In the genomic region with DNA sequence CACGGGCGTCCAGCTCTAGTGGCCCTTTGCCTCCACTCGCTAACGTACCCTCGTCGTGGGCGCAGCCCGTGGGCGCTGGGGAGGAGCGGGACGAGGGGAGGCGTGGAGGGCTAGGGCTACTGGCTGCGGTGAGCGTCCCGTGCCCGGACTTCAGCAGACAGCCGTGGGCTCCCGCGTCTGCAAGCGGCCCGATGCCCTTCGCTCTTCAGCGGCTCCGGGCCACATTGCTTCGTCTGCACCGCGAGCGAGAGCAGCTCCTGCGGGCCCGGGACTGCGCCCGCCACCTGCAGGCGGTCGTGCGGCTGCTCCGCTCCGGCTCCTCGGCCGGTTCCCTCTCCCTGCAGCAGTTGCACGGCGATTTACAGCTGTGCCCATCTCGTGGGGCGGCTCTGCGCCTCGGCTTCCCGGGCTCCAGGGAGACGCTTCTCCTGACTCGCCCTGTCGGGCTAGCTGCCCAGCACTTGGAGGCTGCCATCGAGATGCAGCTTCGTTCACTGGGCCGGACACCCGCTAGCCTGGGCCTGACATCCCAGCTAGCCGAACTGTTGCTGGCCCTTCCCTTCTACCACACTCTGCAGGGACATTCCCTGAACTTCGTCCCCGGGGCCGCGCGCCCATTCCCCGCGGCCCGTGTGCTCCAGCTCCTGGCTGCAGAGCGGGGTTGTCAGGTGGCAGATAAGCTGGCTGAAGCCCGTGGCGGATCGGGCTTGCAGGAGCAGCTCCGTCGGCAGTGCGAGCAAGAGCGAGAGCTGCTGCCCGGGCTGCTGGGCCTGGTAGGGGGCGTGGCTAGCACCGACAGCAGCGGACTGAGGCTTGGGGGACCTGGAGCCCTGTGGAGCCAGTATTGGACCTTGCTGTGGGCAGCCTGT, we compare ENCODE assay signal across 9 mouse cellular contexts. TPM values are rescaled to one million over a fixed set of nuclear protein-coding genes. Genes with fewer than 3 reads are reported as not detected.
DNase-seq lines count a peak whose midpoint lies in the region; TF ChIP-seq lines count a peak whose summit lies in the region.
"Had no signal": no experiment of that assay in that cellular context is flagged by ENCODE, and none has a peak within 500 bp of the region (broad histone marks: within the 10 kb centered on the region; RNA-seq: fewer than 3 reads in every experiment).

No protein-coding gene starts in this region.

- intact Hi-C loops in heart, postnatal 36 days (cut with DNase I) = loop anchor here (1.0 kb wide), 3 partner anchors 24 to 106 kb away; partner anchors contain the start of gene Aup1

- TF ChIP-seq POLR2A in bone marrow, adult 2 months (IDR thresholded peaks at IDR 0.05; ENCODE audit: borderline replicate concordance, control insufficient read depth, low read depth, low read length) = peak; percentile 49; the same call in 1 of the 2 replicates

- peak; percentile 45; the same call in 1 of the 2 replicates for TF ChIP-seq CTCF in bone marrow, adult 2 months (IDR thresholded peaks at IDR 0.05; ENCODE audit: control insufficient read depth, insufficient read depth, low read length)

- no peak for DNase-seq in ES-E14 (ENCODE audit: low read depth, low spot score)
- DNase-seq in heart, postnatal 36 days = peak; percentile 59 to 63
- DNase-seq in layer of hippocampus, postnatal 10 days (ENCODE audit: low spot score in 2 of 2) = peak; percentile 63 to 75
- DNase-seq in right cerebral cortex, adult 18-20 months = peak; percentile 59
- peak; percentile 53 to 57 for DNase-seq in urinary bladder, postnatal 36 days (ENCODE audit: low spot score in 2 of 2)

- no peaks in the 10 kb centered on the region for H3K9me3 ChIP-seq in ES-E14 (ENCODE audit: control insufficient read depth, insufficient read depth, low read depth, low read length)
- no peaks in the 10 kb centered on the region for H3K9me3 ChIP-seq in erythroblast, embryonic 14.5 days (ENCODE audit: control insufficient read depth, low read length)

- peaks cover 24% of the 10 kb centered on the region for H3K27me3 ChIP-seq in erythroblast, embryonic 14.5 days (ENCODE audit: control insufficient read depth)

- in situ Hi-C loops in ES-E14 (cut with MboI; ENCODE audit: low sequenced_read_pairs in 2 of 2, unreplicated experiment in 2 of 2) = no loop called here

- under 1% methylated on average over 74 of the region's 74 CpGs for WGBS in bone marrow, adult 2 months
- WGBS in macrophage (ENCODE audit: missing documents) = 1% methylated on average over 57 of the region's 74 CpGs

- H3K4me3 ChIP-seq in ES-E14 (ENCODE audit: insufficient read depth in 1 of 2, low read depth in 1 of 2, low read length in 2 of 2, poor library complexity in 1 of 2, severe bottlenecking in 1 of 2) = peak overlapping the region; percentile 79 to 83
- H3K4me3 ChIP-seq in bone marrow, adult 2 months (replicated peaks; ENCODE audit: control insufficient read depth, low read depth, low read length) = peak overlapping the region; percentile 87
- H3K4me3 ChIP-seq in erythroblast, embryonic 14.5 days (replicated peaks) = peak overlapping the region; percentile 79
- peak overlapping the region; percentile 39 for H3K4me3 ChIP-seq in macrophage (ENCODE audit: inconsistent target)

- peak overlapping the region; percentile 76 for H3K9ac ChIP-seq in ES-E14 (ENCODE audit: insufficient read depth, low read depth, low read length, poor library complexity, severe bottlenecking)

- H3K36me3 ChIP-seq in ES-E14 (ENCODE audit: control insufficient read depth, insufficient read depth, low read length, poor library complexity, severe bottlenecking) (no peaks in the 10 kb centered on the region), macrophage (ENCODE audit: inconsistent target) (peaks cover 15% of the 10 kb centered on the region; the same call in 1 of the 2 replicates)
- H3K36me3 ChIP-seq in erythroblast, embryonic 14.5 days (ENCODE audit: control insufficient read depth) = peaks cover 36% of the 10 kb centered on the region

- no peak overlapping the region for H3K27ac ChIP-seq in ES-E14 (ENCODE audit: insufficient read depth, low read depth, low read length, poor library complexity, severe bottlenecking)
- H3K27ac ChIP-seq in bone marrow, adult 2 months (ENCODE audit: control insufficient read depth, insufficient read depth, low read depth, low read length, poor library complexity) = peak overlapping the region; percentile 79
- H3K27ac ChIP-seq in macrophage = peak overlapping the region; percentile 37; the same call in 1 of the 2 replicates

- H3K79me2 ChIP-seq in macrophage (ENCODE audit: inconsistent target) = peaks cover 13% of the 10 kb centered on the region

- no peaks in the 10 kb centered on the region for H3K4me1 ChIP-seq in ES-E14 (ENCODE audit: control insufficient read depth in 2 of 2, insufficient read depth in 2 of 2, low read length in 2 of 2, poor library complexity in 1 of 2)
- no peaks in the 10 kb centered on the region; the same call in 1 of the 2 replicates for H3K4me1 ChIP-seq in bone marrow, adult 2 months (ENCODE audit: control insufficient read depth, insufficient read depth, low read length)
- peaks cover 31% of the 10 kb centered on the region for H3K4me1 ChIP-seq in erythroblast, embryonic 14.5 days (ENCODE audit: control insufficient read depth)

TF ChIP-seq in ES-E14, 5 proteins besides CTCF, POLR2A, EP300 and RAD21:
- TF ChIP-seq ZNF384 (IDR thresholded peaks at IDR 0.05; ENCODE audit: low read depth, low read length) (no peak), HCFC1 (IDR thresholded peaks at IDR 0.05; ENCODE audit: borderline replicate concordance, insufficient read depth, low read length) (no peak), ZC3H11A (IDR thresholded peaks at IDR 0.05; ENCODE audit: borderline replicate concordance, low read depth, low read length) (no peak), MAFK (IDR thresholded peaks at IDR 0.05; ENCODE audit: insufficient read depth, low read depth, low read length) (no peak), CHD2 (IDR thresholded peaks at IDR 0.05; ENCODE audit: low read depth, low read length) (no peak)

RNA-seq across cellular contexts. Expression of gene Gm42688, which starts 0.5 kb away (rescaled TPM):
- total RNA-seq in ES-E14 (2012; rRNA removed) = 1.3 and 1.8 TPM in 2 replicates
- polyA plus RNA-seq in bone marrow, adult 2 months (2011; ENCODE audit: insufficient read depth, insufficient read length, low replicate concordance, missing spikeins) = 4.2 and 7.7 TPM in 2 replicates
- 0.18 and 0.27 TPM in 2 replicates for polyA plus RNA-seq in erythroblast, embryonic 14.5 days (2012)
- total RNA-seq in heart, postnatal 36 days (2021) = 1 to 10 TPM; 1.1 to 1.4 TPM
- 1 to 10 TPM; 7.2 to 8.1 TPM for total RNA-seq in layer of hippocampus, postnatal 10 days (2021)
- total RNA-seq in macrophage (2018; cell fraction: chromatin; rRNA removed) = 10 to 100 TPM in 17 of 26 experiments, 1 to 10 TPM in 9; 2.5 to 32.4 (median 16.5) TPM
- total RNA-seq in macrophage (2018; cell fraction: cytosol; rRNA removed) = 1 to 10 TPM in 16 of 26 experiments, under 1 TPM in 10; 0.19 to 2.7 (median 1.4) TPM
- 10 to 100 TPM in 15 of 26 experiments, 1 to 10 TPM in 10, under 1 TPM in 1; 0.74 to 23.4 (median 10.5) TPM for total RNA-seq in macrophage (2018; cell fraction: nucleus; rRNA removed)
- 1.6 to 3.7 TPM (median 2.8 TPM) in 3 replicates for polyA plus RNA-seq in macrophage (2018)

RNA-seq across cellular contexts. Expression of gene Ccdc142, which starts 0.5 kb away (rescaled TPM):
- total RNA-seq in ES-E14 (2012; rRNA removed) = 4.6 and 4.7 TPM in 2 replicates
- polyA plus RNA-seq in bone marrow, adult 2 months (2011; ENCODE audit: insufficient read depth, insufficient read length, low replicate concordance, missing spikeins) = 1.1 and 2.5 TPM in 2 replicates
- 0.18 and 0.43 TPM in 2 replicates for polyA plus RNA-seq in erythroblast, embryonic 14.5 days (2012)
- total RNA-seq in heart, postnatal 36 days (2021) = 1 to 10 TPM; 1.4 to 1.5 TPM
- total RNA-seq in layer of hippocampus, postnatal 10 days (2021) = 10 to 100 TPM in 1 of 2 experiments, 1 to 10 TPM in 1; 5.9 to 12.0 TPM
- 10 to 100 TPM in 21 of 26 experiments, 1 to 10 TPM in 5; 3.6 to 94.4 (median 25.8) TPM for total RNA-seq in macrophage (2018; cell fraction: chromatin; rRNA removed)
- total RNA-seq in macrophage (2018; cell fraction: cytosol; rRNA removed) = 1 to 10 TPM in 14 of 26 experiments, under 1 TPM in 12; 0.14 to 4.8 (median 1.1) TPM
- 10 to 100 TPM in 14 of 26 experiments, 1 to 10 TPM in 12; 2.2 to 42.2 (median 12.5) TPM for total RNA-seq in macrophage (2018; cell fraction: nucleus; rRNA removed)
- polyA plus RNA-seq in macrophage (2018) = 0.99 to 3.0 TPM (median 1.5 TPM) in 3 replicates

RNA-seq across cellular contexts. Expression of gene Mrpl53, which starts 6.9 kb away (rescaled TPM):
- 50.5 and 53.9 TPM in 2 replicates for total RNA-seq in ES-E14 (2012; rRNA removed)
- 20.2 and 49.7 TPM in 2 replicates for polyA plus RNA-seq in bone marrow, adult 2 months (2011; ENCODE audit: insufficient read depth, insufficient read length, low replicate concordance, missing spikeins)
- polyA plus RNA-seq in erythroblast, embryonic 14.5 days (2012) = 12.3 and 12.8 TPM in 2 replicates
- 100 to 1,000 TPM; 123 to 132 TPM for total RNA-seq in heart, postnatal 36 days (2021)
- 10 to 100 TPM; 55.6 to 58.1 TPM for total RNA-seq in layer of hippocampus, postnatal 10 days (2021)
- 10 to 100 TPM in 18 of 26 experiments, 1 to 10 TPM in 8; 3.6 to 34.6 (median 13.3) TPM for total RNA-seq in macrophage (2018; cell fraction: chromatin; rRNA removed)
- 10 to 100 TPM; 21.9 to 56.4 (median 37.4) TPM for total RNA-seq in macrophage (2018; cell fraction: cytosol; rRNA removed)
- total RNA-seq in macrophage (2018; cell fraction: nucleus; rRNA removed) = 10 to 100 TPM; 10.7 to 43.9 (median 24.6) TPM
- polyA plus RNA-seq in macrophage (2018) = 18.3 to 47.9 TPM (median 27.0 TPM) in 3 replicates

RNA-seq across cellular contexts. Expression of gene Mogs, which starts 13.4 kb away (rescaled TPM):
- 42.3 and 92.6 TPM in 2 replicates for total RNA-seq in ES-E14 (2012; rRNA removed)
- 20.6 and 29.6 TPM in 2 replicates for polyA plus RNA-seq in bone marrow, adult 2 months (2011; ENCODE audit: insufficient read depth, insufficient read length, low replicate concordance, missing spikeins)
- polyA plus RNA-seq in erythroblast, embryonic 14.5 days (2012) = 3.9 and 4.2 TPM in 2 replicates
- 1 to 10 TPM; 8.2 to 8.8 TPM for total RNA-seq in heart, postnatal 36 days (2021)
- total RNA-seq in layer of hippocampus, postnatal 10 days (2021) = 10 to 100 TPM; 27.7 to 30.3 TPM
- 10 to 100 TPM in 7 of 26 experiments, 1 to 10 TPM in 19; 2.1 to 18.6 (median 7.8) TPM for total RNA-seq in macrophage (2018; cell fraction: chromatin; rRNA removed)
- total RNA-seq in macrophage (2018; cell fraction: cytosol; rRNA removed) = 10 to 100 TPM in 25 of 26 experiments, 1 to 10 TPM in 1; 9.4 to 24.6 (median 18.0) TPM
- total RNA-seq in macrophage (2018; cell fraction: nucleus; rRNA removed) = 10 to 100 TPM in 25 of 26 experiments, 1 to 10 TPM in 1; 8.4 to 60.3 (median 27.2) TPM
- polyA plus RNA-seq in macrophage (2018) = 8.4 to 31.8 TPM (median 16.2 TPM) in 3 replicates

RNA-seq across cellular contexts. Expression of gene Lbx2, which starts 15.8 kb away (rescaled TPM):
- 0.42 and 0.62 TPM in 2 replicates for total RNA-seq in ES-E14 (2012; rRNA removed)
- not detected in 2 replicates for polyA plus RNA-seq in bone marrow, adult 2 months (2011; ENCODE audit: insufficient read depth, insufficient read length, low replicate concordance, missing spikeins)
- polyA plus RNA-seq in erythroblast, embryonic 14.5 days (2012) = 0.05 TPM in 1 of 2 replicates, not detected in the other
- 1 to 10 TPM in 1 of 2 experiments, under 1 TPM in 1; 0.68 to 1.1 TPM for total RNA-seq in heart, postnatal 36 days (2021)
- under 1 TPM; 0.42 to 0.46 TPM for total RNA-seq in layer of hippocampus, postnatal 10 days (2021)
- 1 to 10 TPM in 1 of 26 experiments, not detected in 25; 1.7 TPM for total RNA-seq in macrophage (2018; cell fraction: chromatin; rRNA removed)
- total RNA-seq in macrophage (2018; cell fraction: cytosol; rRNA removed) = 1 to 10 TPM in 19 of 26 experiments, under 1 TPM in 7; 0.51 to 2.3 (median 1.2) TPM
- total RNA-seq in macrophage (2018; cell fraction: nucleus; rRNA removed) = 1 to 10 TPM in 3 of 26 experiments, under 1 TPM in 4, not detected in 19; 0.92 to 1.6 (median 0.98) TPM
- polyA plus RNA-seq in macrophage (2018) = 0.40 to 1.3 TPM (median 0.66 TPM) in 3 replicates
- total RNA-seq: layer of hippocampus, adult 18-20 months had no signal
